Mouse (Mus musculus) mouse embryonic stem cell (cell line): ENCODE measurements around the gene Alcam.

Source experiments
- in situ Hi-C, 2 experiments: fragments of 300-500 bp; cut with MboI; formaldehyde crosslinking; loops; 1 replicate in 1 of 2; 3 replicates in 1 of 2; pipeline ENCODE4 v1.14.3; 2019 to 2020; ENCODE audit warnings: low sequenced_read_pairs in 2 of 2, low pct_unique_long_range_greater_than_20kb in 1 of 2, mixed read lengths in 1 of 2; ENCODE audit not compliant: unreplicated experiment in 1 of 2

Gene Alcam

DNA sequence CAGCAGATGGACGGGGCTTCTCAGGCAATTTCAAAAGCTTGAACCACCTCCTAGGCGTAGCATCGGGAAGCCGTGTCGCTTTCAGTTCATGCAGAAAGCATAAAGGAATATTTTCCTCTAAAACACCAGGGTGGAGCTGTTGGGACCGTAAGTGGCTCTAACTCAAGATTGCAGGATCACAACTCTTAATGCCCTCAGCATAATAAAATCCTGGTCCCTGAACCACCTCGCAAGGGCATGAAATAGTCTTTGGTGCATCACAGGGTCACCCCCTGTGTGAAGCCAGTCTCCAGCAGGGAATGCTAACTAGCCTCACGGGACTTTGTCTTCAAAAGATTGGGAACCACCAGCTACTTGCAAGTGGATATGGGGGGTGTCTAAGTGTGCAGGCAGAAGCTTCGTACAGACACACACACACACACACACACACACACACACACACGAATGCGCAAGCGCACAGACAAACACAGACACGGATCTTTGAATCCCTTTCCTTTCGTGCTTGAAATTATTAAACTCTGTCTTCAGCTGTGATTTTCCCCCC is at the start of gene Alcam:
Gene Alcam (minus strand): TSS at position 104 of the 544 bp plus-strand sequence.
- in situ Hi-C loops: no loop called here

DNA sequence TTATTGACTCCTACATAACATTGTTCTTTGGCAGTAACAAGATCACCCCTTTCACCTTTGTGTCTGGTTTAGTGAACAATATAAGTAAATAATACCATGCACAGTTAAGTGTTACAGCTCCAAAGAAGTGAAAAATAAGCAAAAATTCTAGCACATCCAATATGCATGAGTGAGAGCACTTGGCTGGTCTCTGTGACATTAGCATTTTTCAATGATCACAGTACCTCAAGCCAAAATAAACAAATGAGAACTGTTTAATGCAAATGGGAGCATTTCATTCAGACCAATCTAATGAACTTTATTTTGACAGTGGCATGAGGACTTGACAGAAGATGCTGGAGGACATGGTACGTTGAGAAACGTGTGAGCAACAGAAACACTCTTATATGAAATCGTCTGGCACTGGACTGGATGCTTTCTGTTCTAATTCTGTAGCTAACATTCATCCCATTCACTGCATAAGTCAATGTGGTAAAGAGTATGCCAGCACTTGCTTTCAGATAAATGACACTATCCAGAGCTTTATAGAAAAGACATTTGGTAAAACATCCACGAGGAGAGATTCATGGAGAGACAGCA is 45.0 kb upstream of the Alcam start:
- in situ Hi-C loops: no loop called here

DNA sequence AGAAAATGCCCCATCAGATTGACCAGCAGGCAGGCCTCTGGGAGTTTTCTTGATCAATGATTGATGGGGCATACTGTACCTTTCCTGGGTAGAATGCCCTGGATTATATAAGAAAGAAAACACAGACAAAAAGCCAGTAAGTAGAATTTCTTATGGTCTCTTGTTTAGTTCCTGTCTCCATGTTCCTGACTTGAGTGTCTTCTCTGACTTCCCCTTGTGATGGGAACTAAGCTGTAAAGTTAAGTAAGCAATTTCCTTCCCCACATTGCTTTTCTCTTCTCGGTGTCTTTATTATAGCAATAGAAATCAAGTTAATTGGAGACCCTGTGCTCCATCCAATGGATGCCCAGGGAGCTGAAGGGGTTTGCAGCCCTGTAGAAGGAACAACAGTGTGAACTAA is 36.7 kb upstream of the Alcam start:
- in situ Hi-C loops: no loop called here

DNA sequence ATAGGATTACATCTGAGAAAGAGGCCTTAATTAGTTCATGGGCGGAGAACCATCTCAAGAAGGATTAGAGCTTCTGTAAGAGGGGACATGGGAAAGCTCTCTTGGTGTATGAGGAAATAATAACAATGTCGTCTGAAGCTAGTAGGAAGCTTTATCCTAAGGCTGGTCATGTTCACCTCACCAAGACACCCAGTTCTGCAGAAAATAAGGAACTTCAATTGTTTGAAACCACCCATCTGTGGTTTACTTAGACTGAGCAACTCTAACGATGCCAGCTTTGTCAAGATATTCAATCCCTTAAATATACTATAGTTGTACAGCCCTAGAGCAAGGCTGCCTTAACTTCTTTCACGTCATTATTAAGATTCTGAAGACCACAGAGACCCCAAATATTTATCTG is 20.4 kb upstream of the Alcam start:
- in situ Hi-C loops: no loop called here

DNA sequence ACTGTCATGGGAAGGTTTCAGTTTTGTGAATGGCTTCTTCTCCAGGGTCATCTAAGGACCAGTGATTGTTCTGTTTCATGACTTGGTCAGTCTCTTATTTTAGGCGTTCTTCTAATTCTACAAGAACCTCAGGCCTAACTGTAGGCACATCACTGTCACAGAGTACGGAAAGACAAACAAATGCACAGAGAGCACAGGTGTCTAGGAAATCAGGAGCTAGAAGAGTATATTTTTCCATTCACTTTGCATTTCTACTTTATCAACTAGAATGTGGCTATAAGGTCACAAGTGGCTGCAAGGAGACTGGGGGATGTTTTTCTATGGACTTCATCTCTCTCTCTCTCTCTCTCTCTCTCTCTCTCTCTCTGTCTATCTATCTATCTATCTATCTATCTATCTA is 19.2 kb upstream of the Alcam start:
- in situ Hi-C loops: no loop called here

DNA sequence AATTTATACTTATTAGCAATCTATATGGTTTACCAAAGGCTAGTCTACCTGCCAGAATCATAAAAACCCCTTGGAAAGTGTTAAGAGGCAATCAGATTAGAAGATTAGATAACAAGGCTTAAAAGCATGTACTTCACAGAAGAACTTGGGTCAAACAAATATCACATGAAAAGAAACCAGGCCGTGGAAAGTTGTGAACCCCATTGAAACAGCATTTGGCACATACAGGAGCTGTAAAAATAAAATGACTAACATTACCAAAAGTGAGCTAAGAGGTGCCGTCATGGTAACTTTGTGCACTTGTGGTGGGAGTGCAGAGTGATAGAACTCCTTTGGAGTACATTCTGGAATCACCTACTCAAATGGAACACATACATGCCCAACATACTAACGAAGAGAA is 18.8 kb upstream of the Alcam start:
- in situ Hi-C loops: no loop called here

DNA sequence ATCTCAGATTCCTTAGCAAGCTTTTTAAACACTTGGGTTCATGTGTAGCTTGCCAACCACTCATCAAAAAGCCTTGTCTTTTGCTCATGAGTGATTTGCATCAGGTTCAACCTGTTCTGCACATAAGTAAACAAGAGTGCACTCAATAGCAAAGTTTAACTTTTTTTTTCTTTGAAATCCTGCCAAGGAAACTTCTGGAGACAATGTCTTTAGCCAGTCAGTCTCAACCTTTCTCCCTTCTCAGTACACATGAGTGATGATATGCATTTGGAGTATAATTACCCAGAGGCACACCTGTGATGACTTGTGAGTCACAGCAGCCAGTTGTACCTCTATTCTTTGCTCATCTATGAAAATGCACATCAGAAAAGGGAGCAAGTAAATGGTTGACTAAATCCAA is 18.2 kb upstream of the Alcam start:
- in situ Hi-C loops: no loop called here

DNA sequence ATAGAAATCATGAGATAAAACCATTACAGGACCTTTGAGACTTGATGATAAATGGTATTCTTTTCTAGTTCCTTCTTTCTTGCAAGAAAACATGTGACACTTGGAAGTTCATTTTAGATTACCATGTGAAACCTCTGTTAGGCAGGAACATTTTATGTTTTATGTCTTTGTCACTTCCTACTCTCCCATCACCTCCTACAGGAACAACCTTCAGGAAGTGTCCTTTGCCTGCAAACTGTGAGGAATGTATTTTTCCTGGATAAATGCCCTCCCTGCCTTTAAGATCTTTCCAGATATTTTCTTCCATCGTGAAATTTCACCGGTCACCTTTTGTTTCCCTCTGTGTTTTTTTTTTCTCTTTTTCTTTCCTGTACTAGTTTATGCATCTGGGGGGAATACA is 17.0 kb upstream of the Alcam start:
- in situ Hi-C loops: no loop called here

DNA sequence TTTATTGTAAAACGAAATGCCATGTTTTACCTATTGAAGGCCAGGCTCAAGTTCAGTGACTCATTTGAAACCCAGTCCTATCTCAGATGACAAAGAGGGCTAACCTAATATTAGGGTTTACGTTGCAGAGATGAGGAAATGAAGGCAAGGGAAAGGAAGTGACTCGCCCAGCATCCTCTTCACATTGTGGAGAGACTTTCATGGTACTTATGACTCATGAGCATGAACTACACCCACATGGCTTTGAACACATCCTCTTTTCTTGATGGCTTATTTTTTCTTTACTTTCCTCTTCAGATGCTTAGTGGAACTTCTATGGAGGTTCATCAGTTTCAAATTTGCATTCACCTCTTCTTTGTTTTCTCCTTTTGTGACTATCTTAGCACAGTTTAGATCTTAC is 16.4 kb upstream of the Alcam start:
- in situ Hi-C loops: no loop called here

DNA sequence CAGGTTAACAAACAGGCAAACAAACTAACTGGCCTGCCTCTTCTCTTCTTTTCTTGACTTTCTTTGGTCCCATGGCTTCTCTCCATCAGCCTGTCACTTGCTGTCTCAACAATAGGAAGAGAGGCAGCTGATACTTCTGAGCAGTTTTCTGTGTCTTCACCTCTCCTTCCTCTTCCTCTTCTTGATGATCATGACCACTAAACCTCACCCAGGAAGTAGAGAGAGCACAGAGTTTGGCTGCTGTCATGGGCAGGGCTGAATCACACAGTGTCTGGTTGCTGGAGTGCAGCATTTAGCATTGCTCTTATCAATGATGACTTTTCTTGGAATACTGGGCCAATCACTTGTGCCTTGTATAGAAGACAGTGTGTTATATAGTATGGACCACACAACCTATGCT is 14.6 kb upstream of the Alcam start:
- in situ Hi-C loops: no loop called here

DNA sequence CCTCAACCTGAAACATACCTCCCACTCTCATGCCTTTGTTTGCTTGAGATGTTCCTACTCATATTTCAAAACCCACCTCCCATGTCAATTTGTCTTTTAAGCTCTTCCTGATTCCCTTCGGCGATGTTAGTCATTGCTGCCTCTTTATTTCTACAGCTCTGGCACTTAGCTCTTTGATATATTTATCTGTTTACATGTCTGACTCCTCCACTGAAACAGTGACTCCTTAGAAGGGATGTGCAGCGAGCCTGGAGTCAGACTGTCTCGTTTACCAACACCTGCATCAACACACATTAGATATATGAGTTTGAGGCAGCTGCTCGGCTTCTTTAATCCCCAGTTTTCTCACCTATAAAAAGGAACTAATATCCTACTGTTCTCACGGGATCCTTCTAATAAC is 12.9 kb upstream of the Alcam start:
- in situ Hi-C loops: no loop called here

DNA sequence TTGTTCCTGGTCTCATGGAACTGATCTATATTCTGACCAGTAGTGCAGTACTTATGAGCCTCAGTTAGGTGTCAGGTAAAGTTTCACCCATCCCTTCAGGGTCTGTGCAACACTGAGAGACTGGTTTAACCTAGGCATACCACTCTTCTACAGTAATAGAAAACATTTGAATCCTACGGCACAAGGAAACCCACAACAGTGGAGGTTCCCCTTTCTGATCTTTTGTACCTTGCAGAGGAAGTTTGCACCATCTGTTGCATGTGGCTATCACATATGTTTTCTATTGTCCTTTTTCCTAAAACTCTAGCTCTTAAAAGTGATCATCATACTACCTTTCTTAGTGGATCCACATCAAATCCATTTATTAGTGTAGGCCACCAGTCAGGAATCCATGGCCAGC is 10.7 kb upstream of the Alcam start:
- in situ Hi-C loops: no loop called here

DNA sequence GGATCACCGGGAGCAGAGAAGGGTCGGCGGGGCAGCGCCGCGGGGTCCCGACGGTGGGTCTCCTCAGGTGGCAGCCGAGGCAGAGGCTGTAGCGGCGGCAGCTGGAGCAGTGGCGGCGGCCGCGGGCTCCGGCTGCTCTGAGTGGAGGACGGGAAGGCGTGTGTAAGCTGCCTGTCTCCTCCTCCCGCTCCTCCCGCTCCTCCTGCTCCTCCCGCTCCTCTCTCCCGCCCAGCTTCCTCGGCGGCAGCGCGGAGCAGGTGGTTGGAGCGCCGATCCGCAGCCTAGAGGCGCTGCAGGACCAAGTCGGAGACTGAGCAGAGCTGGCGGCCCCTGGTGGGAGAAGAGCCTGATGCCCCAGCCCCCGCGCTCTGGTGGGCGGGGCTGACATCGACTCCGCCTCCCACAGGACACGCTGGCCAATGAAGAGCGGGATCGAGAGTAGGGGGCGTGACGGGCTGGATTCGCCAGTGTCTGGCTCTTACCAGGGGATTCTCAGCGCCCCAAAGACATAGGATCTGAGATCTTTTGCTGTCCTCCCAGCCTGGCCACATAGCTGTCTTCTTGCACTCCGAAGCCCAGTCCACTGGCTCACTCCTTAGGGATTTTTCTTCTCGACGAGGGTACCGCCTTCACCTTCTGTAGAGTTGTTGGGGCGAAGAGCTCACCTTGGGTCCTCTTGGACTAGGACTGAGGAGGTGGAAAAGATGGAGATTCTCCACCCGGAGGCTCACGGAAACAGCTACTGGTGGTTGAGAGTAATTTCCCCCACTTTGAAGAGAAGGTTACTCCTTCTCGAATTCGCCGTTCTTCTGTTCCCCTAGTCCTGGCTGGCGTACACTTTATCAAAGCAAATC is 785 bp downstream of the Alcam start:
- in situ Hi-C loops: no loop called here

DNA sequence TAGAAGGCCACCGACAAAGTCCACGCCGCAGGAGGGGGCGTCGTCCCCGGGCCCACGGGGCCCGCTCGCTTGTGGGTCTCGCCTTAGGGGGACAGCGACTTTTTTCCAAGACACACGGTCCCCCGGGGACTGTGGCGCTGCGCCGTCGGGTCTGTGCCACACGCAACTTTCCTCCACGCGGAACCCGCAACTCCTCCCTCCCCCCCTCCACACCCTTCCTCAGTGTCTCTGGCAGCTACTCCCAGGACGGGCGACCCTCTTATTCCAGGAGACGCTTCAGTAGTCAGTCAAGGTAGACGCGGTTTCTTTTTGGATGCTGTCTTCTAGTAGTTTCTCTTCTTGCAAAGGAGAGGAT is 1.4 kb downstream of the Alcam start:
- in situ Hi-C loops: no loop called here

DNA sequence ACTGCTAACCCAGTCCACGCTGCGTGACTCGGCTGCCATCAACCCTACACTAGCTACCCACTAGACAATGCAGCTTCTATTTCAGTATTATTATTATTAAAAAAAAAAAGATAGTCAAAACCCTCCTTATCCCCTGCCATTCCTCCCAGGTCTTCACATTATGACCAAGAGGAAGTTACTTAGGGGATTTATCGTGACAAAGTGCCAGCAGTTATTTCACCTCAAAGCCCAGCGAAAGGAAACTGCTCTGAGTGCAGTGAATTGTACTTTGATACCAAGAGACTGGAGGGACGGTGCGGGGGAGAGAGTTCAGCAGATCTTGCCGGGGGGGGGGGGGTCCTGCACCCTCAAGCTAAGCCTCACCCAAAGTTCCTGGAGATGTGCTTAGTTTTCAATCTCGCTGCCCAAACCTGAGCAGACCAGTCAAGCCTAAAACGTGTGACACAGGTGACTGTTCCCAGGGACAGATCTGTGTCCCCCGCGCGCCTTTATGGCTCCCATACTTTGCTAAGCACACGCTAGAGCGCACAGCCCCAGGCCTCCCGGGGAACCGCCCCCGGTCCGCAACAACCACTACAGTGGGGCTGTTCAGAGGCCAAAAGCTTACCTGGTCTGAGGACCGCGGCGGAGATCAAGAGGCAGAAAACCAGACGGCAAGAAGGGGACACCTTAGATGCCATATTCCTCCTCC is 1.9 kb downstream of the Alcam start:
- in situ Hi-C loops: no loop called here

DNA sequence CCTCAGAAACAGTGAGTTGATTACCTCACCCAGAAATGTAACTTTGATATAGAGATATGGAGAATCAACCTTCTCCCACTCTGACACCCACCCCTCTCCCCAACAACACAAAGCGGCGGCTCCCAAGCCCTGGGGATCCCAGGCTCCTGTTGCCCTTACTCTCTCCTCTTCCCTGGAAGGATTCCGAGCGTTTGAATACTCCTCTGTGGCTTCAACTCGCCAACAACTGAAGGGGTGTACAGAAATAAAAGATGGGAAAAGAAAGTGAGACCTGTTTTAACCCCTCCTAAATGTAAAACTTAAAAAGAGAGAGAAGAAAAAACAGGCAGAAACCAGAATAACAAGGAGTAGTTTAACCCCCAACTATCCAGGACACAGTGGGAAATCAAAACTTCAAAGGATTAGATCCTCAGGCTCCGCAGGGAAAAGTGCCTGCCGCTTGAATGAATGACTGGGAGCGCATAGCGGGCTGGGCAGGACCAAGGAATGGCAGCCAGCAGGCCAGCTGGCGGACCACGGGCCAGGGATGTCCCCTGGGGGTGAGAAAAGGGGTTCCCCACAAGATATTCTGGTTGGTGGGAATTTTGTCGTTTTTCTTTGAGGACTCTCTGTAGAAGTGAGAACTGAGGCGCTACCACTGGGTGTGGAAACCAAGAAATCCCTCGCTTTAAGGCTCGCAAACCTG is 2.6 kb downstream of the Alcam start:
- in situ Hi-C loops: no loop called here

DNA sequence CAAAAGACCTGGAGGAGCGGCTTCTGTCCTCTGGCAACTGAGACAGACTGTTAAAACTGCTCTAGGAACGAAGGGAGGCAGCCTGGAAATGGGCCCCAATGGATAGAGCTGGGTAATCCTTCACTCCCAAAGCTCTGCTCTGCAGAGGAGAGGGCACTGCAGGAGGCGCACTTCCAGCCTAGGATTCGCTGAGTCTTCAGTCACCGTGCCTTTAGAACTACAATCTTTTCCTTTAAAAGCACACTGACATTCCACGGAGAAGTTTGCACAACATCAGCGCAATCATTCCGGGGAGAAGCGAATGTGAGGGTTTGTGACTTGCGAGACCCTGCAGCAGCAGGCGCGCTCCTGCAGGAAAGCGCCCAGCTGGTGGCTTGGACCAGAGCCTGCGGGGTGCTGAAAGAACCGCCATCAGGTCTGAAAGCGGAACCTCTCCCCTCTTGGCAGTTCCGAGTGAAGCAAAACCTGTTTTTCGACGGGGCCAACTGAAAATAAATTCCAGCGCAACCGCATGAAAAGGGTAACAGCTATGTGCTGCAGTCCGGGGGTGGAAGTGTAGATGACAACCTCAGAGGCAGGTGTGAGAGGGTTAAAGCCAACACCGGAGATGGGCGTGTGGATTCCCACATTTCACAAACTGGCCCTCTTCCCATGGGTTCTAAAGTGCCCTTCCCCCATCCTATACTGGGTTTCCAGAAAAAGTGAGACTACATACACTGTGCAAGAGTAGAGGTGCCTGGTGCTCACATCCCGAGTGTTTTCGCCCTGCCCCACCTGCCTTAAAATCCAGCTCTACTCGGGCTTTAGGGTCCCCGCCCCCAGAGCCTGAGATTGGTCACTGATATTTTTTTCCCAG is 3.4 kb downstream of the Alcam start:
- in situ Hi-C loops: no loop called here

DNA sequence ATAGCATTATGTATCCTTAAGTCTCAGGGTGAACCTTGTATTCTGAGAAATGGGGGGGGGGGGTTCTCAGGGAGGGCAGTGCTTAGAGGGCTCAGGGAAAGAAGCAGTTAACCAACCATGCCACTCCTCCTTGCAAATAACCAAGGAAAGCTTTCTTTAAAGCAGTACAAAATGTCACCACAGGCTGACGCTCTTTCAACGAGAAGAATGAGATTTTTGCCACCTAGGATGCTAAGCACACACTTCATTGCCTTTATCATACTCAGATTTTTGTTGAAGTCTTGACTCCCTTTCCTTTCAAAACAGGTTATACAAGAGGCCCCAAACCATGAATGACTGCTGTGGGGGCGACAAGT is 4.0 kb downstream of the Alcam start:
- in situ Hi-C loops: no loop called here
